Mouse (Mus musculus) spleen, postnatal 10 days (tissue): ENCODE measurements around the gene Olfr194.
"Not testable (repeated sequence)": the region's sequence is repeated elsewhere in the genome, so short reads cannot be mapped to it uniquely, and the experiment has no call there.

Source experiments
- DNase-seq, 2 experiments: peaks; one replicate each; pipeline ENCODE4 v3.0.0; 2021 to 2022; ENCODE audit warnings: low spot score in 2 of 2

The Olfr194 gene

DNA sequence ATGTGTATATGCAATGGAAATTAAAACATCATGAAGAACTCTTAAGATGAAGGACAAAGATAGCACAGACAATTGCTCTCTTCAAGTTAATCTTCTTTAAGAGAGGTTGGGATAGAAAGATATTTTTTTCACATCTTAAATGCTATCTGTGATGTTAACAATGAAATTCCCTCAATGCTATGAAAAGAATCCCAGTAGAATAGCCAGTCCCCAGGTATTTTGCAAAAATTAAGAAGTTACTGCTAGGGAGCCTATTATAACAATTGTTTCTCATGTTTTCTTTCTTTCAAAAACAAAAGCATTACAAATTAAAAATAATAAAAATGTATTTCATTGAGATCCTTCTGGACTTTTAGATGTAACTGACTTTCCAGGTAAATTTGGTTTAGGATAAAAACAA is at the start of gene Olfr194:
Gene Olfr194 (minus strand): TSS at position 101 of the 400 bp plus-strand sequence.
- DNase-seq = no peak

DNA sequence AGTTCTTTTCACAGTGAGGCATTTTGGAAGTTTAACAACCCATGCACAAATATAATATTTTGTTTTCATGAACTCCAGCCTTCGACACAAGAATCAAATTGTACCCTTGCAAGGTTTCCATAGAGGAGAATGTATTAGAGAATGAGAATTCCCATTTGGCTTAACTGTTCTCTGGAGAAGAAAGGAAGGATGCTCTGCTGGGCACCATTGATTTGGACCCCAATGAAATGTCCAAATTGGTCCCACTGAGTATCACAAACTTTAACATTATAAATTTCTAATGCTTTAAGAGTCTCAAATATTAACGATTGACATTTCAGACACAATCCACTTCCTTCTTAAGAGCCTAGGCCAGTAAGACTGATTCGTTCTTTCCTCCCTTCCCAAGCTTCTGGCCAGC is 49.5 kb upstream of the Olfr194 start, which contains the start of gene Olfr196:
Gene Olfr196 (minus strand): TSS at position 101 of the 400 bp plus-strand sequence.
- no peak for DNase-seq

- DNase-seq = no peak
Measured at GRCm38 (mm10) chr16:59151996-59152395, 31.1 kb upstream of the Olfr194 start.

- no peak for DNase-seq
Measured at GRCm38 (mm10) chr16:59146746-59147145, 25.9 kb upstream of the Olfr194 start, which contains the start of gene Olfr195. TSS of gene Olfr195 (plus strand) at chr16:59147046.

GRCm38 (mm10) chr16:59141105-59141504 is 20.2 kb upstream of the Olfr194 start:
- no peak for DNase-seq

DNA sequence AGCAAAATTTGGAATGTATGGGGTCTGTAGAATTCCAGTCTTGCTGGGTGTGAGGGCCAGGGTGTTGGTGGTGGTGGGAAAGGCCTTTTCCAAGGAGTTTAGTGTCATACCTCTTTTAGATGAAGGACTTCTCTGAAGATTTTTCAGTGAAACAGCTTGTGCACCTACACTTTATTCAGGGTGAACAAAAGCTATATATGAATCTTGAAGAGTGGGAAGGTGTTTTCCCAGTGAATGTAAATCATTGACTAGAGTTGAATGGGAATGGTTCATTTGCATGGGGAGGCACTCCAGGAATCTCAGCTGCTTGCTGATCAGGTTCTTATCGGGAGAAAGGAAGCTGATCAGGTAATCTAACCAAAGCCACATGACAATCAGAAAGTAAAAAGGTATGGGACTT is 9.9 kb upstream of the Olfr194 start:
- no peak for DNase-seq

DNA sequence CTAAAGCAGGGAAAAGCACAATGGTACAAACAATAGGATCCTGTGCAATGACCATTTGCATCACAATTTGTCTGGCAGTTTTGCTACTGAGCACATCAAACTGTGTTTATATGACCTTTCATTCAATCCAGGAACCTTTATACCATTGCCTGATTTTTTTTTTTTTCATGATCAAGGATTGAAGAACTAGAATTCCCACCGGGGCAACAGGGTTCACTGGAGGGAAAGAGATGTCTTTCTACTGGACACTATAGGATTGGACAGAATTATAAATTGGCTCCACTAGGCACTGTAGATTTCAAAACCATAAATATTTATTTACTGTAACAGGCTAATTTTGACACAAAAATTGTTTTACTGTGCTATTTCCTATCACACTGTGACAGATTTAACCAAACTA is 9.1 kb downstream of the Olfr194 start, which contains the start of gene Olfr193:
Gene Olfr193 (minus strand): TSS at position 101 of the 400 bp plus-strand sequence.
- DNase-seq = no peak

DNA sequence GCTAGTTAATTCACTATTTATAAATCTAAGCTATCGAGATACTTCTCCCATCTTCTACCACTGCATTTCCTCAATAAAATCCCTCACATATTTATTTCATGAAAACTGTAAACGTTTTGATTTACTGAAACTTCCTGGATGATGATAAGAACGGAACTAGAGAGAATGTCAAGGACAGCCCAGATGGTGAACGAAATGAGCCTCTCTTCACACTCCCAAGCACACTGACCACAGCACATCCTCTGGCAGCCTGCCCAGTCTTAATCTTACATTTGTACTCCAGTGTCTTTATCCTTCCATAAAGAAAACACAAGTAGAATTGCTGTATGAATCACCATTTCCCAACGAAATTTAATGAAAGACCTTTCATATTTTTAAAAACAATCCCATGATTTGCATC is 12.3 kb downstream of the Olfr194 start:
- not testable (repeated sequence) for DNase-seq

- DNase-seq = no peak
Measured at GRCm38 (mm10) chr16:59105312-59105711, 15.6 kb downstream of the Olfr194 start.

DNA sequence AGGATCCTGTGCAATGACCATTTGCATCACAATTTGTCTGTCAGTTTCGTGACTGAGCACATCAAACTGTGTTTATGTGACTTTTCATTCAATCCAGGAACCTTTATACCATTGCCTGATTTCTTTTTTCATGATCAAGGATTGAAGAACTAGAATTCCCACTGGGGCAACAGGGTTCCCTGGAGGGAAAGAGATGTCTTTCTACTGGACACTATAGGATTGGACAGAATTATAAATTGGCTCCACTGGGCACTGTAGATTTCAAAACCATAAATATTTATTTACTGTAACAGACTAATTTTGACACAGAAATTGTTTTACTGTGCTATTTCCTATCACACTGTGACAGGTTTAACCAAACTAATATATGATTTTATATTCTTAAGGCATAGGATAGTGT is 31.1 kb downstream of the Olfr194 start, which contains the start of gene Olfr191:
Gene Olfr191 (minus strand): TSS at position 101 of the 400 bp plus-strand sequence.
- DNase-seq = not testable (repeated sequence)

- DNase-seq = not testable (repeated sequence)
Measured at GRCm38 (mm10) chr16:59081113-59081512, 39.8 kb downstream of the Olfr194 start.

DNA sequence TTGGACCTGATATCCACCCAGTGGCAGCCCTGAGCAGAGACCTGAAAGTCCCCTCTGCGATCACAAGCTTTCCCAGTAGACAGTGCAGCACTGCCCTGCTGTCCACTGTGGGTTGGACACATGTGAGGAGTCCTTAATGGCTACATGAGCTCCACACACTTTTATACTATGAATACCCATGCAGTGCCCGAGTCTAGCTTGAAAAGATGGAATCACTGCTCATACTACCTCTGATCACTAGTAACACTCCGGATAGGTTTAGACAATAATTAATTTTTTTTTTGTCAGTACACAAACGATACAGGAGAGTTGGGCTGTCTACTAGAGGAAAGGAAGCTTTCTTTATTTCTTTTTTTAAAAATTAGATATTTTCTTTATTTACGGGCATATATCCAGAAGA is 43.0 kb downstream of the Olfr194 start, which contains the start of gene Olfr190:
Gene Olfr190 (minus strand): TSS at position 101 of the 400 bp plus-strand sequence.
- DNase-seq = no peak

DNA sequence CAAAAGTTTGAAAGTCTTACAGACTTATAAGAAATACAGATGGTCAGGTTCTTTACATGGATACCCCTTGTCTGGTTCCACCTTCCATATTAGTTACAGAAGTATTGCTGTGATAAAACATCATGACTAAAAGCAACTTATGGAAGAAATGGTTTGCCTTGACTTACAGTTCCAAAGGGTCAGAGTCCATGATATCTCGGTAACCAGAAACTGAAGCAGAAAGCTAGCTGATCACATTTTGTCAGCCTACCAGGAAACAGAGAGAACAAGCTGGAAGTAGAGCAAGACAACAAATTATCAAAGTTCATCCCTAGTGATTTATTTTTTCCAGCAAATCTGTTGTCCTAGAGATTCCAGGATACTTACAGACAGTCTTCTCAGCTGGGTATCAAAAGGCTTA is 47.3 kb downstream of the Olfr194 start:
- DNase-seq = no peak

DNA sequence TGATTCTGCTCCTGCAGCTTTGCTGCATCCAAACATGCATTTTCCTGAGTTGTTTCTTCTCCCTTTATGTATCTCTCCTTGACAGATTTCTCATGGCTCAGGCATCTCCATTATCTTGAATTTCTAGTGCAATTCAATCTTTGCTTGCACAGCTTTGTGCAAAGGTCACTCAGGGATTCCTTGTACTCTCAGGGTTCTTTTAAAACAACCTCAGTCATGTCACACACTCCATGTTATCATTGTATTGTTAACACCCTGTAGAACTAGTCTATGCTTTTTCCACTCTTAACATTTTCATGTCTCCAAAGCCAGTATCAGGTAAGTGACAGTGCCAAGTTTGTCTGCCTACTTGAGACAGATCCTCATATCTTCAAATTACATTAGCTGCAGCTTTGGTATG is 49.1 kb downstream of the Olfr194 start:
- DNase-seq = no peak
